Mouse (Mus musculus) gastrocnemius, adult 18-20 months (tissue): ENCODE results near the gene Fam69b. TPM values are rescaled to one million over a fixed set of nuclear protein-coding genes. Genes with fewer than 3 reads are reported as not detected.

Source experiments
- DNase-seq: peaks from one replicate; pipeline ENCODE4 v3.0.0; 2021; ENCODE audit warnings: low spot score
- total RNA-seq, 2 experiments: library from RNA; stranded (reverse); gene quantifications; 2 replicates each; pipeline ENCODE4 v1.2.3; 2021

Fam69b gene
- total RNA-seq, 2 experiments from 2014 or later: 1.9 TPM

DNA sequence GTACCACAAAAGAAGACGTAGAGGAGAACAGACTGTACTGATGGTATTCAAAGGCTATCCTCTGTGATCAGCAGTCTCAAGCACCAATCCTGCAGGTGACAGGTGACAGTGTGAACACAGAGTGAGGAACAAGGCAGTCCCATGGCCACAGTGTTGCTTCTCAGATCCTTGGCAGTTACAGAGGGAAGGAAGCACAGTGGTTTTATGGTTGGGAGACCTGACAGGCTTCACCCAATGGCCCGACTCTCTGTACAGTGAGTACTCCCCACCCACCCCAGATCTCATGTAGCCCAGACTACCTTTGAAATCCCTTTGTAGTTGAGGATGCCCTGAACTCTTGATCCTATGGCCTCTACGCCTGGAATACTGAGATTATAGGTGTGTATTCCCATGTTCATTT lies 2.8 kb upstream of the Fam69b start:
- DNase-seq: no peak

DNA sequence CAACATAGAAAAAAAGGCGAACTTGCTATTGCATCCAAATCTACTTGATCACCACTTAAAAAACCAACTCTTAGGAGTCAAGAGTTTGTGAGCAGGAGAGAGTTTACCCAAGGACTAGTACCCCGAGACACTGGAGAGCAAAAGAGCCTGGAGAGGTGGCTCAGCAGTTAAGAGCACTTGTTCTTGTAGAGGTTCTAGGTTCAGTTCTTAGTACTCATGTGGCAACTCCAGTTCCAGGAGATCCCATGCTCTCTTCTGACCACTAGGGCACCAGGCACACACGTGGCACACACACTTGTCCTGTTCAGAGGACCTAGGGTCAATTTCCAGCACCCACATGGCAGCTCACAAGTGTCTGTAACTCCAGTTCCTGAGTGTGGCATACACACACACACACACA lies 2.2 kb upstream of the Fam69b start:
- DNase-seq: no peak

- DNase-seq: no peak
These were observed 658 bp downstream of the Fam69b start for GRCm38 (mm10) chr2:26628792-26629437.

DNA sequence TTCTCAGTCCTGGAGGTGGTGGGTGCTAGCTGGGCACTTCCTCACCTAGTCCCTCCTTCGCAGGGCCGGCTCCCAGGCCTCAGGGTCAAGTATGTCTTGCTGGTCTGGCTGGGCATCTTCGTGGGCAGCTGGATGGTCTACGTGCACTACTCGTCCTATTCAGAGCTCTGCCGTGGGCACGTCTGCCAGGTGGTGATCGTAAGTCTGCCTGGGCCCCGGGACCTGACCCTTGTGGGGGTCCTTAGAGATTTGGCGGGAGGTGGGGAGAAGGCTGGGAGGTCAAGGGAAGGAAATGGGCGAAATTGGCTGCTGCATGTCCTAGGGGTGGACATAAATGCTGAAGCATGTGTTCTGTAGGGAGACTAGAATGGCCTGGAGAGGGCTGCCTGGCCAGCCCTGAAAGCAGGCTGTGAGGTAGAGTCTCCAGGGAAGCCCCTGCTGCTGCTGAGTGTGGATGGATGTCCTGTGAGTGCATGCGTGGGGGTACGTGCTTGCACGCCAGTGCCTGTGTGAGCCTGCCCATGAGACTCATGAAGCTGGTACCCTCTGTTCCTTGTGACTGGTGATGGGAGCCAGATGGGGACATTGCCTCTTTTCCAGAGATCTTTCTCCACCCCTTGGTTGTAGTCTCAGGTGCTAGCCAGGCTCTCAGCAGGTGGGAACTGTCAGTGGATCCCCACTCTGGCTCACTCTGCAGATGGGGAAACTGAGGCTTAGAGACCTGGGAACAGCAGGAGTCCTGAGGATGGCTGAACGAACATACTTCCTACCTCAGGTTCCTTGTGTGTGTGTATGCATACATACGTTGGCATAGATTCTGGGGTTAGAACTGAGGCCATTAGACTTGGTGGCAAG lies 4.5 kb downstream of the Fam69b start:
- DNase-seq: no peak

DNA sequence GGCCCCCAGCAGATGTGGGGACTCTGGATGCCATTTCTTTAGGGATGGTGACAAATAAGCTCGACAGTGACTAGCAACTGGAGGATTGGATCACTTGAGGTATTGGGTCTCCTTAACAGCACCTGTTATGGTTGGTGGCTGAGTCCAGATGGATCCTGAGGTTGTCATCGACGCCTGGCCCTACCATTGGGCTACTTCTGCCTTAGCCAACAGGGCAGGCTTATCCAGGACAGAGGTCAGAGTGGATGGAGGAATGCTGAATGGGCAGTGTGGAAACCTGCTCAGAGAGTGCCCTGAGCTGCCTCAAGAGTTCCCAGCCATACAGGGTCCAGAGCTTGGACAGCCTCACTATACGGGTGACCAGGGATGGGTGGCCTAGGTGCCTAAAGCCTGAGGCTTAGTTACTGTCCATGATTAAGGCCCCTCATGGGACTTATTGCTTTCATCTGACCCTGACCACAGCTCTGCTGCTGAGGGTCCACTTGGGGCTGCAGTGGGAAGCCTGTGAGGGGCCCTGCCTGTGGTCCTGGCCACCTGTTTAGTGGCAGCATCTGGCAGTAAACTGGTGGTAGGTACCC lies 5.8 kb downstream of the Fam69b start:
- DNase-seq: no peak

DNA sequence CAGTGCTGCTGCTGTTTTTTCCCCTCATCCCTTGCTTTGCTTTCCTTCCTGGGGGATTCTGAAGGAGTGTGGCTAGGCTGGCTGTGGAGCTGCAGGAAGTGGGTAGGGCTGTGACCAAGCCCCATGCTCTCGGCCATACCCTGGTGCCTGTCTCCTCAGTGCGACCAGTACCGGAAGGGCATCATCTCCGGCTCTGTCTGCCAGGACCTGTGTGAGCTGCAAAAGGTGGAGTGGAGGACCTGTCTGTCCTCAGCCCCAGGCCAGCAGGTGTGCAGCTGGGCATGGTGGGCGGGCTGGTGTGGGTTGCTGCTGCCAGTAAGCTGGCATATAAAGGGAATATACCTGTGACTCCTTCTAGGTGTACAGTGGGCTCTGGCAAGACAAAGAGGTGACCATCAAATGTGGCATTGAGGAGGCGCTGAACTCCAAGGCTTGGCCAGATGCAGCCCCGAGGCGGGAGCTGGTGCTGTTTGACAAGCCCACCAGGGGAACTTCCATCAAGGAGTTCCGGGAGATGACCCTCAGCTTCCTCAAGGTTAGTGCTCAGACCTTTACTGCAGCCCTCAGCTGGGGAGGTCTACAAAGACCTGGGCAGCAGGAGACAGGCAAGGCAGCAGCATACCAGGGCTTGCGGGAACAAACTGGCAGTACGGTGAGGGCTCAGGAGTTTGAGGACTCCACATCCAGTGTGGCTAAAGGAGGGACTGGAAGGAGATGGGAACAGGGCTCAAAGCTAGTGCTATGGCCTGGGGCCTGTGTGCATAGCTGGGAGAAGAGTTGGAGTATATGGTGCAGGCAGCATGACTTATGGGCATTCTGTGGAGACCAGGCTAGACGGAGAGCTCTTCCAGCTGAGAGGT lies 6.6 kb downstream of the Fam69b start:
- no peak for DNase-seq

DNA sequence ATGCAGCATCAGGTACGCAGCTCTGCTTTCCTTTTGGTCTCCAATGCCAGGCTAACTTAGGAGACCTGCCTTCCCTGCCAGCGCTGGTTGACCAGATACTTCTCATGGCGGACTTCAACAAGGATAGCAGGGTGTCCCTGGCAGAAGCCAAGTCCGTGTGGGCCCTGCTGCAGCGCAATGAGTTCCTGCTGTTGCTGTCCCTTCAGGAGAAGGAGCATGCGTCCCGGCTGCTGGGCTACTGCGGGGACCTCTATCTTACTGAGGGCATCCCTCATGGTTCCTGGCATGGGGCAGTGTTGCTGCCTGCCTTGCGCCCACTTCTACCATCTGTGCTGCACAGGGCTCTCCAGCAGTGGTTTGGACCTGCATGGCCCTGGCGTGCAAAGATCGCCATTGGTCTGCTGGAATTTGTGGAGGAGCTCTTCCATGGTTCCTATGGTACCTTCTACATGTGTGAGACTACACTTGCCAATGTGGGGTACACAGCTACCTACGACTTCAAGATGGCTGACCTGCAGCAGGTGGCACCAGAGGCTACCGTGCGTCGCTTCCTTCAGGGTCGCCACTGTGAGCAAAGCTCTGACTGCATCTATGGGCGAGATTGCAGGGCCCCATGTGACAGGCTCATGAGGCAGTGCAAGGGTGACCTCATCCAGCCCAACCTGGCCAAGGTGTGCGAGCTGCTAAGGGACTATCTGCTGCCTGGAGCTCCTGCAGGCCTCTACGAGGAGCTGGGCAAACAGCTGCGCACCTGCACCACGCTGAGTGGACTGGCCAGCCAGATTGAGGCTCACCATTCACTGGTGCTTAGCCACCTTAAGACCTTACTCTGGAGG lies 7.5 kb downstream of the Fam69b start:
- no peak for DNase-seq

DNA sequence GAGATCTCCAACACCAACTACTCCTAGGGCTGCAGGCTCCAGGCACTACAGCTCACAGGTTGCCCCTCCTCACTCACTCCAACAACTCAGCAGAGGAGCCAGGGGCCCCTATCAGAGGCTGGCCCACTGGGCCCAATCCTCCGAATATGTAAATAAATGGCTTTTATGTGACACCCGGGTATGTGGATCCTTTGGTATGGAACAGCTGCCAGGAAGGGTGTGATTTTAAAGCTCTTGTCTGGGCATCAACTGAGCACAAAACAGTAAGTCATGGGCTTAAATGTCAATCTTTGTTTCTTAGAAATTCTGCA lies 8.0 kb downstream of the Fam69b start:
- no peak for DNase-seq

GRCm38 (mm10) chr2:26637316-26637932 lies 9.2 kb downstream of the Fam69b start:
- DNase-seq: no peak

- no peak for DNase-seq
These were observed 9.8 kb downstream of the Fam69b start for GRCm38 (mm10) chr2:26638039-26638438.

- DNase-seq: no peak
These were observed 10.3 kb downstream of the Fam69b start for GRCm38 (mm10) chr2:26638572-26638971.

GRCm38 (mm10) chr2:26639083-26639482 lies 10.8 kb downstream of the Fam69b start:
- DNase-seq: no peak

DNA sequence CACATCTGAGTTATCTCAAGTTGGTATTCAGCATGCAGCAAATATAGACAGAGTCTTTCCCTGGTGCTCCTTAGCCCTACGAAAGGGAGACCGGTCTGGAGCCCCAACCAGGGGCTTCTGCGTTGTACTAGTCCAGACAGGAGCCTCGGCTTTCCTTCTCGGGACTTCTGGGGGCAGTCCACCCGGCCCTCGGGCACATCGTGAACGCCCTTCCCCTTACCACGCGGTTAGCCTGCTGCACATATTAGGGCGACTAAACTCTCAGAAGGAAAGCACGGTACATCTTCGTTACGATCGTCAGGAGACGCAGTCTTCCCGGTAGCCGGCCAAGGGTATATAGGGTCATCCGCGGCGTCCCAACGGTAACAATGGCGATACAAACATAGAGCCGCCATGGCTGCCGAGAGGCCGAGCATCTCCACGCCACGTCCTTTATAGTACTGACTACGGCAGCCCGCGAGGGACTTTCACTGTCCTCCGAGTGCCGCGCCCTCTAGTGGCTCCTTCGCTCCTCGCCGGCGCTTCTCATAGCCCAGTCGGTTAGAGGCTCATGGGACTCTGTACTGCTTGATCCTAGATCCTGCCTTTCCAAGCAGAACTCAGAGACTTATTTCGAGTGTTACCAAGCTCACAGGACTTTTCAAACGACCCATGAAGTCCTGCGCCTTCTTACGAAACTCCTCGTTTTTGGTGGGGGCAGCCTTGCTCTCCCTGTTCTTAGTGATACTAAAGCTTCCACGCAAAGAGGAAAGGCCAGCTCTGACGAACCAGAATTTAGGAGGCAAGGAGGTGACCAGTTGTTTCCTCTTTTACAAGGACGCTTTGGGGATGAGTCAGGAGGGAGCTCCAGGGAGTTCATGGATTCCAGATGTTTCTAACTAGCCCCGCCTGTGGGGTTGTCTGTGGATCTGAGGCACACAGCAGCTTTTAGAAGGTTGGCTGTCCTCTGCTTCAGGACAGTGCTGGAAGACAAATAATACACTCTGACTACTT lies 11.9 kb downstream of the Fam69b start:
- peak; percentile 97 for DNase-seq

- DNase-seq: no peak
These were observed 12.9 kb downstream of the Fam69b start for GRCm38 (mm10) chr2:26641006-26641647.

GRCm38 (mm10) chr2:26643942-26644341 lies 15.7 kb downstream of the Fam69b start:
- DNase-seq: no peak

DNA sequence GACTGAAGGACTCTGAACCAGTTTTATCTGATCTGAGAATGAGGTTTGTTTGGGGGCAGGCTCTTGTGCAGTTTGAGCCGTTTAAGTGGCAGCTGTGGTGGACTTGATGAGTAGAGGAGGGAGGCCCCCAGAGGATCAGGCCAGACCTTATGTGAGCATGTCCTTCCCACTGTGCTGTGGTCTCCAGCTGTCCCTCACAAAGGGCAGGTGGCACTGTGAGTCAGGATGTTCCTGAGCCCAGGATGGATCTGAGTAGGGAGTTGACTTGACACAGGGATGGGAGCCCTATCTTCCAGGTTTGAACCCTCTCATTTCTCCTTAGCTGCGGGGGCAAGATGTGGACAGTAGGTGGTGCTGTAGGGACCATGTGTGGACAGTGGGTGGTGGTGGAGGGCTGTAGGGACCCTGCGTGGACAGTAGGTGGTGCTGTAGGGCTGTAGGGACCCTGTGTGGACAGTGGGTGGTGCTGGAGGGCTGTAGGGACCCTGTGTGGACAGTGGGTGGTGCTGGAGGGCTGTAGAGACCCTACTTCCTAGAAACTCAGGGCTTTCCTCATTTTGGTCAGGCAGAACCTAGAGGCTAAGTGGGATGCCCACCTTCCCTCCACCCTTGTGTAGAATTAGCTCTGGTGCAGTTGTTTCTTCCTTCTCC lies 18.5 kb downstream of the Fam69b start:
- DNase-seq: peak; percentile 67

DNA sequence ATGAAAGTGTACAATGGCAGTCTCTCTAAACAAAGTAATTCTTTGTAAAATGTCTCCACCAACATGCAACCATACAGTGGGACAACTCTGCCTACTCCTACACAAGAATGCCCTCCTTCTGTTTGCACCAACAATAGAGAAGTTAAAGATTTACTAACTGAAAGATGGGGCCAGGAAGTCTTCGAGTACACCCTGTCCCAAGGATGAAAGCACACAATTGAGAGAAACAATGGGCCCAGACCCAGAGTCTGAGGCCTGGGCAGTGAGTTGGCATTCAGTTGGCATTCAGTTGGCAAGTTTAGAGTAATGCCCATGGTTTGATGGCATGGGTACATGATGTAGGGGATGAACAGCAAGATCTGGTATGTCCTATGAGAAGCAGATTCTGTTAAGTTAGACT lies 26.4 kb downstream of the Fam69b start:
- DNase-seq: no peak

- no peak for DNase-seq
These were observed 29.2 kb downstream of the Fam69b start for GRCm38 (mm10) chr2:26657426-26657825.
